Mouse (Mus musculus): ENCODE data around the gene Ak8. TPM values are rescaled to one million over a fixed set of nuclear protein-coding genes. Genes with fewer than 3 reads are reported as not detected.

Gene Ak8
- polyA plus RNA-seq, 1 experiment from 2014 or later = 0.41 TPM

- H3K4me3 ChIP-seq (ENCODE audit: low read depth, low read length) = no peak overlapping the region
- H3K4me1 ChIP-seq (ENCODE audit: insufficient read depth) = no peaks in the 10 kb centered on the region
- no peak for TF ChIP-seq EP300 (IDR thresholded peaks at IDR 0.05; ENCODE audit: low read depth)
- ATAC-seq = no peak
- no peak overlapping the region for H3K27ac ChIP-seq (ENCODE audit: low read depth)
- no peaks in the 10 kb centered on the region for H3K9me3 ChIP-seq (ENCODE audit: low read length)
- no peak overlapping the region for H3K9ac ChIP-seq (replicated peaks)
- 71% methylated on average over 3 of the region's 3 CpGs for WGBS (ENCODE audit: insufficient replicate concordance)
- H3K27me3 ChIP-seq (ENCODE audit: insufficient read depth, low read length) = no peaks in the 10 kb centered on the region
- no peak overlapping the region for H3K4me2 ChIP-seq (ENCODE audit: low read depth, low read length)
- DNase-seq = no peak
- peaks cover 66% of the 10 kb centered on the region for H3K36me3 ChIP-seq (replicated peaks; ENCODE audit: insufficient read depth, low read length)
Measured at GRCm38 (mm10) chr2:28665818-28666217, 34.1 kb upstream of the Ak8 start.

GRCm38 (mm10) chr2:28671438-28671837 lies 28.5 kb upstream of the Ak8 start:
- H3K36me3 ChIP-seq (replicated peaks; ENCODE audit: insufficient read depth, low read length) = peaks cover 71% of the 10 kb centered on the region

GRCm38 (mm10) chr2:28676005-28676404 lies 24.0 kb upstream of the Ak8 start:
- peaks cover 73% of the 10 kb centered on the region for H3K36me3 ChIP-seq (replicated peaks; ENCODE audit: insufficient read depth, low read length)
- H3K9me3 ChIP-seq (ENCODE audit: low read length) = no peaks in the 10 kb centered on the region
- no peak overlapping the region for H3K4me3 ChIP-seq (ENCODE audit: low read depth, low read length)
- no peaks in the 10 kb centered on the region for H3K4me1 ChIP-seq (ENCODE audit: insufficient read depth)
- H3K27me3 ChIP-seq (ENCODE audit: insufficient read depth, low read length) = no peaks in the 10 kb centered on the region
- H3K27ac ChIP-seq (ENCODE audit: low read depth) = no peak overlapping the region
- TF ChIP-seq EP300 (IDR thresholded peaks at IDR 0.05; ENCODE audit: low read depth) = no peak
- no peak for TF ChIP-seq CTCF (IDR thresholded peaks at IDR 0.05; ENCODE audit: low read depth)
- 74% methylated on average over 8 of the region's 8 CpGs for WGBS (ENCODE audit: insufficient replicate concordance)
- no peak overlapping the region for H3K4me2 ChIP-seq (ENCODE audit: low read depth, low read length)
- DNase-seq = no peak
- no peak overlapping the region for H3K9ac ChIP-seq (replicated peaks)
- ATAC-seq = peak; percentile 67

More at GRCm38 (mm10) chr2:28671438-28671837, 28.5 kb upstream of the Ak8 start:
- H3K27ac ChIP-seq (ENCODE audit: low read depth) = no peak overlapping the region
- 64% methylated on average over 2 of the region's 2 CpGs for WGBS (ENCODE audit: insufficient replicate concordance)
- no peaks in the 10 kb centered on the region for H3K9me3 ChIP-seq (ENCODE audit: low read length)
- H3K4me3 ChIP-seq (ENCODE audit: low read depth, low read length) = no peak overlapping the region
- no peaks in the 10 kb centered on the region for H3K4me1 ChIP-seq (ENCODE audit: insufficient read depth)
- DNase-seq (no peak), ATAC-seq (no peak)
- H3K9ac ChIP-seq (replicated peaks) = no peak overlapping the region
- no peaks in the 10 kb centered on the region for H3K27me3 ChIP-seq (ENCODE audit: insufficient read depth, low read length)
- TF ChIP-seq EP300 (IDR thresholded peaks at IDR 0.05; ENCODE audit: low read depth) = no peak
- no peak for TF ChIP-seq CTCF (IDR thresholded peaks at IDR 0.05; ENCODE audit: low read depth)
- H3K4me2 ChIP-seq (ENCODE audit: low read depth, low read length) = no peak overlapping the region

GRCm38 (mm10) chr2:28680710-28681109 lies 19.3 kb upstream of the Ak8 start:
- Histone ChIP-seq H3K4me2 (ENCODE audit: low read depth, low read length) (no peak overlapping the region), H3K27me3 (ENCODE audit: insufficient read depth, low read length) (no peaks in the 10 kb centered on the region), H3K9me3 (ENCODE audit: low read length) (no peaks in the 10 kb centered on the region), H3K9ac (replicated peaks) (no peak overlapping the region), H3K27ac (ENCODE audit: low read depth) (no peak overlapping the region), H3K4me1 (ENCODE audit: insufficient read depth) (no peaks in the 10 kb centered on the region), H3K36me3 (replicated peaks; ENCODE audit: insufficient read depth, low read length) (peaks cover 72% of the 10 kb centered on the region), H3K4me3 (ENCODE audit: low read depth, low read length) (no peak overlapping the region)
- ATAC-seq (no peak), DNase-seq (no peak)
- no peak for TF ChIP-seq EP300 (IDR thresholded peaks at IDR 0.05; ENCODE audit: low read depth)
- TF ChIP-seq CTCF (IDR thresholded peaks at IDR 0.05; ENCODE audit: low read depth) = peak; percentile 65
- WGBS (ENCODE audit: insufficient replicate concordance) = 44% methylated on average over 4 of the region's 4 CpGs

- TF ChIP-seq EP300 (IDR thresholded peaks at IDR 0.05; ENCODE audit: low read depth) = no peak
- TF ChIP-seq CTCF (IDR thresholded peaks at IDR 0.05; ENCODE audit: low read depth) = no peak
- no peak overlapping the region for H3K4me2 ChIP-seq (ENCODE audit: low read depth, low read length)
- ATAC-seq (no peak), DNase-seq (no peak)
- no peaks in the 10 kb centered on the region for H3K9me3 ChIP-seq (ENCODE audit: low read length)
- H3K27ac ChIP-seq (ENCODE audit: low read depth) = no peak overlapping the region
- peaks cover 72% of the 10 kb centered on the region for H3K36me3 ChIP-seq (replicated peaks; ENCODE audit: insufficient read depth, low read length)
- no peaks in the 10 kb centered on the region for H3K4me1 ChIP-seq (ENCODE audit: insufficient read depth)
- no peak overlapping the region for H3K4me3 ChIP-seq (ENCODE audit: low read depth, low read length)
- WGBS (ENCODE audit: insufficient replicate concordance) = 77% methylated on average over 4 of the region's 4 CpGs
- no peak overlapping the region for H3K9ac ChIP-seq (replicated peaks)
- H3K27me3 ChIP-seq (ENCODE audit: insufficient read depth, low read length) = no peaks in the 10 kb centered on the region
Measured at GRCm38 (mm10) chr2:28681718-28682117, 18.2 kb upstream of the Ak8 start.

GRCm38 (mm10) chr2:28685895-28686294 lies 14.1 kb upstream of the Ak8 start:
- Histone ChIP-seq H3K4me2 (ENCODE audit: low read depth, low read length) (no peak overlapping the region), H3K9ac (replicated peaks) (no peak overlapping the region), H3K27me3 (ENCODE audit: insufficient read depth, low read length) (no peaks in the 10 kb centered on the region), H3K36me3 (replicated peaks; ENCODE audit: insufficient read depth, low read length) (peaks cover 53% of the 10 kb centered on the region), H3K9me3 (ENCODE audit: low read length) (no peaks in the 10 kb centered on the region), H3K4me3 (ENCODE audit: low read depth, low read length) (no peak overlapping the region), H3K27ac (ENCODE audit: low read depth) (no peak overlapping the region), H3K4me1 (ENCODE audit: insufficient read depth) (no peaks in the 10 kb centered on the region)
- no peak for TF ChIP-seq CTCF (IDR thresholded peaks at IDR 0.05; ENCODE audit: low read depth)
- no peak for TF ChIP-seq EP300 (IDR thresholded peaks at IDR 0.05; ENCODE audit: low read depth)
- 86% methylated on average over 7 of the region's 7 CpGs for WGBS (ENCODE audit: insufficient replicate concordance)
- ATAC-seq (no peak), DNase-seq (no peak)

GRCm38 (mm10) chr2:28688431-28688830 lies 11.5 kb upstream of the Ak8 start:
- H3K4me3 ChIP-seq (ENCODE audit: low read depth, low read length) = no peak overlapping the region
- no peak overlapping the region for H3K27ac ChIP-seq (ENCODE audit: low read depth)
- DNase-seq = peak; percentile 41
- peaks cover 35% of the 10 kb centered on the region for H3K36me3 ChIP-seq (replicated peaks; ENCODE audit: insufficient read depth, low read length)
- H3K4me2 ChIP-seq (ENCODE audit: low read depth, low read length) = no peak overlapping the region
- ATAC-seq = no peak
- no peaks in the 10 kb centered on the region for H3K27me3 ChIP-seq (ENCODE audit: insufficient read depth, low read length)
- no peaks in the 10 kb centered on the region for H3K9me3 ChIP-seq (ENCODE audit: low read length)
- 58% methylated on average over 3 of the region's 3 CpGs for WGBS (ENCODE audit: insufficient replicate concordance)
- TF ChIP-seq CTCF (IDR thresholded peaks at IDR 0.05; ENCODE audit: low read depth) (peak; percentile 72), EP300 (IDR thresholded peaks at IDR 0.05; ENCODE audit: low read depth) (no peak)
- H3K4me1 ChIP-seq (ENCODE audit: insufficient read depth) = no peaks in the 10 kb centered on the region
- no peak overlapping the region for H3K9ac ChIP-seq (replicated peaks)
